Mouse (Mus musculus) skeletal muscle tissue, adult 2 months (tissue): Measurements from ENCODE around the gene Zfp239.
"Not testable (repeated sequence)": the region's sequence is repeated elsewhere in the genome, so short reads cannot be mapped to it uniquely, and the experiment has no call there.

Experiments
- DNase-seq: peaks from one replicate; pipeline ENCODE4 v3.0.0-alpha.2; 2012; ENCODE audit warnings: low read depth, low spot score

Gene Zfp239

DNA sequence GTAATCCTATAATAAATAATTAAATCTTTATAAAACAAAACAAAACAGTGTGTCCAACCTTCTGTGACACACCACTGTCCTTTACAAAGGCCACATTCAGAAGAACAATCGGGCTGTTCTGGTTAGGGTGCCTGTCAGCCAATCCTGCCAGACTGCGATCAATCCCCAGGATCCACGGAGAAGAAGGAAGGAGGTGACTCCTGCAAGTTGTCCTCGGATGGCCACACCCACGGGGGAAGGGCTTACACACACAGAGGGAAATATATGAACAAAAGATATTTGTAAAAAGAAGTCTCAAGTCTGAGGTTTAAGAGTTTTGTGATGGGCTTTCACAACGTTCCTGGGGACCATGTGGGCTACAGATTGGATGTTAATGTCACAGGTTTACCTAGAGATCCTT is at the start of gene Zfp239:
Gene Zfp239, plus strand, starts transcription at position 253 of the 400 bp plus-strand sequence.
- DNase-seq, result no peak

DNA sequence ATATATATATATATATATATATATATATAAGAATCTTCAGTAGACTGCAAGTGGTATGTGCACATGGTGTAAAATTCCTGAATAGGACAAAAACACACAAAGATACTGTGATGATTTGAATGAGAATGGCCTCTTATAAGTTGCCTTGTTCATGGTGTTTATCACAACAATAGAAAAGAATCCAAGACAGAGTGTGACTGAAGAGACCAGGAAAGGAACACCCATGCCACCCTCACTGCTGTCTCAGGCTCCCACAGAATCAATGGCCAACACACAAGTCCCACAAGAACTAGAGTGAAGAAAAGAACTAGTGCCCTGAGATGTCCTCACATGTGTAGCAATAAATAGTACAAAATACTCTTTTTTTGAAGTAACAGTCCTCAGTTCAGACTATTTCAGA is 47.2 kb upstream of the Zfp239 start:
- no peak for DNase-seq

DNA sequence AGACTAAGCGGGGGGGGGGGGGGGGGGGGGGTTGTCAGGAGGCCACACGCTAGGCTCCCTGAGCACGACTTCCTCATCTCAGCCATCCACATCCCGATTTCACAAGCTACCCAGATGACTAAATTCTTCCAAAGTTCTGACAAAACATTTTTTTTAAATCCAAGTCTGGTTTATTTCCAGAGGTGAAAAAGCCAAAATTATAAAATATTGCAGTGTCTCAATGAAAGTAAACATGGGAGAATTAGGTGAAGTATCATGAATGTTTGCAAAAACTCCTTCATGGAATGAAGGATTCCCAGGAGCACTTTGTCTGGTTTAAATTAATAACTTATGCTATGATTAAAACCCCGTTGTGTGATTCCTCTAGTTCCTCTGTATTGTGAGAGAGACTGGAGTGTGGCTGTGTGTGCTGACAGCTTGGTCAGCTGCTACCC is 44.8 kb upstream of the Zfp239 start:
- peak; percentile 37 for DNase-seq

GRCm38 (mm10) chr6:117820327-117820726 is 41.6 kb upstream of the Zfp239 start:
- DNase-seq, result no peak

DNA sequence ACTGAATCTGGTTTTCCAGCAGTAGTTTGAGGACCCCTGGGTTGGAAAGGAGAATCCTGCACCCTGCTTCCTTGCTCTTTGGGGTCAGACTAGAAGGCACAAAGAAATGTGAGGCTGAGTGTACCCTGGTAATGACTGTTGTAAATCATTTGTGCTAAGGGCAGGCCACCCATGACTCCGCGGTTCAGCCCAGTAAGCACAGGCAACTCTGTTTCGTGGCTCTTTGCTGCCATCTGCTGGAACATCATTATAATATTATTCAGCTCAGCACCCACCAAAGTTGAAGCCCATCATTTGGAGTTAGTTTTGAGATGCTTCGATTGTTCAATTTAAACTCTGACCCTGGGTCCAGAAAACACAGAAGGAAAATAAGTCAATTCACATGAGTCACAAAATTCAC is 36.5 kb upstream of the Zfp239 start:
- DNase-seq, result peak; percentile 62

DNA sequence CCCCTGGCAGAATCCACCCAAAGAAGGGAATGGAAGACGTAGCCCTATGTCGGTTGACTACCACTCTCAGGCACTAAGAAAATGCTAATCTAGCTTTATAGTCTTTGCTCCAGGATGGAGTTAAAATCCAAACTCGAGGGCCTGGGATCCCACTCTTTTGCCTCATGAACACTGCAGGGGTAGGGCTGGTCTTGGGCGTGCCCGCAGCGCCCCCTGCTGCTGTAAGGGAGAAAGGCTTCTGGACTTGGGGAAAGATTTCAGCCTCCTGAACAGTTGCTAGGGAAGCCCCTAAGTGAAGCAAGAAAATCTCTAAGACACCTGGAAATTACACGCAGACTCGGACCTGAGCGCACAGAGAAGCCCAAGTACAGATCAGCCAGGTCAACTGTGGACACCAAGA is 33.6 kb upstream of the Zfp239 start:
- DNase-seq, result peak; percentile 25

DNA sequence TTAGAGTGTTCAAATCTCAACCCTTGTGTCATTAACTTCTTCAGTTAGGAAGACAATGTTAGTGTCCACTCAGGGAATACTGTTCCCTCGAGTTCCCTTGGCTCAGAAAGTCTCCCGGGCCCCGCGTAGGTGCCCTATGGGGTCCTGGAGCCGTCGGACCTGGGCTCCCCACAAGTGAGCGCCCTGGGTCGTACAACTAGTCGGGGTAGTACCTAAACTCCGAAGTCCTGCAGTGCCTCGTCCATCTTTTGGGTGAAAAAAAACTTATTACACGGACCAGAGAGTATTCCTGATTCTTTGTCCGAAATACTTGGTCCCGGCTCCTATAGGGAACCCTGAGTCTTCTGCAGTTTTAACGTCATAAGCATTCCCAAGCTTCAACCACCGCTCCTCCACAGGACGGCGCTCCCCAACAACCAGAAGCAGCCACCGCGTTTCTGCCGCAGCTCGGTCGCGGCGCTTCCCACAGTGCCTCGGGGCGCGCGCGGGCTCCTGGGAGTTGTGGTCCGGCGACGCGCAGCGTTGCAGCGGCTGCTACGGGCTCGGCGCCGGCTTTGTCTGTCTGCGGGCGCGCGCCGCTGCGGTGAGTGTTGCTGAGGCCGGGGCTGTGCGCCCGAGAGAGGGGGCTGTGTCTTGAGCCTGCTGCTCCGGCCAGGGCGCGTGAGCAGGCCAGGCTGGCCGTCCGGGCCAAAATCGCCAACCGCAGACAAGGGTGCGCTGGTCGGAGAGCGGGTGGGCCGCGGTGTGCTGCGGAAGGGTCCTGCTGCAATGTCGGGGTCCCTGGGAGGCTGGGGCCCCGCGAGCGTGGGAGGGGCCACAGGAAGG is 21.0 kb upstream of the Zfp239 start, which contains the start of gene Zfp637:
Gene Zfp637, plus strand, starts transcription at position 495 of the 825 bp plus-strand sequence.
- DNase-seq, result peak; percentile 73

DNA sequence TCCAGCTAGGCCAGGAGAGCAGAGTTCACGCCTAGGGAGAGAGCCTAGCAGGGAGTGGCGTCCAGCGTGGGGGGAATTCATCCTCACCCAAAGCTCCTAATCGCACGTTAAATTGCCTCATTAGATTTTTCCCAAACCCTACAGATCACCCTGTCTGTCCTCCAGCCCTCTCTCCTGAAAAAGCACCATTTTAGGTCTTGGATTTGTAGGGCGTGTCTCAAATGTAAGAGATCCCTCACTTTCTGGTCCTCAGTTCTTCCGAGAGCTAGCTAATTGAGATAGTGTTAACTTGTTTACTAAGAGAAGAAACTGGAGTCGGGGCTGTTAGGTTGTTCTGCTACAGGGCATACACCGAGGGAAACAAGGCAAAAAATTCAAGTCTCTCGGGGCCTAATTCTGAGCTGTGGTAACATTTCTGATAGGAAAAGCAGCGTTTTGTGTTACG is 20.4 kb upstream of the Zfp239 start:
- DNase-seq, result no peak

GRCm38 (mm10) chr6:117844597-117844996 is 17.3 kb upstream of the Zfp239 start:
- DNase-seq, result no peak

DNA sequence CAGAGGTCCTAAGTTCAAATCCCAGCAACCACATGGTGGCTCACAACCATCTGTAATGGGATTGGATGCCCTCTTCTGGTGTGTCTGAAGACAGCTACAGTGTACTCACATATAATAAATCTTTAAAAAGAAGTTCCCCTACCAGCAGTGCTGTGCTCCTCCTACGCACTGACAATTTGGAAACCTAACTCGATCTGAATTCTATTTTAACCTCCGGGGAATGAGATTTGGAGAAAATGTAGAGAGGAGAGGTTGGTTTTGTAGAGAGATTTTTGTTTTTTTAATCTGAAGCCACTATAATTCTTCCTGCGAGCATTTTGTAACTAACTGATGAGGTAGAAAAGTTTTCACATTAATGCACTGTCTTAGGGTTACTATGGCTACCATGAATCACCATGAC is 15.2 kb upstream of the Zfp239 start:
- not testable (repeated sequence) for DNase-seq

- DNase-seq, result no peak
Measured at GRCm38 (mm10) chr6:117847772-117848171, 14.1 kb upstream of the Zfp239 start.

- DNase-seq, result no peak
Measured at GRCm38 (mm10) chr6:117848577-117848976, 13.3 kb upstream of the Zfp239 start.

- no peak for DNase-seq
Measured at GRCm38 (mm10) chr6:117851747-117852146, 10.2 kb upstream of the Zfp239 start.

GRCm38 (mm10) chr6:117857990-117858389 is 3.9 kb upstream of the Zfp239 start:
- DNase-seq, result no peak

DNA sequence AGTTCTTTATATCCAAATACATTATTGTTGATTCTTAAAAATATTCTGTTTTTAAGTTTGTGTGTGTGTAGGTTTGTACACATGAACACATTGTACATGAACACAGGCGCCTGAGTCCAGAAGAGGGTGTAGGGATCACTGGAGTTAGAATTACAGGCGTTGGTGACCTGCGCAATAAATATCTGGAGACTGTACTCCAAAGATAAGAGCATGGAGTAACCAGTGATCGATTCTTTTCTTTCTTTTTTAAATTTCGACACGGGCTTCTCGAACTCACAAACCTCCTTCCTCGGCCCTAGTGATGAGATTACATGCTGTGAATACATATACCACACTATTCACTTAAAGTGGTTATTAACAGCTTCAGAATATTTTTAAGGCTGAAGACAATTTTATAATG is 565 bp downstream of the Zfp239 start:
- DNase-seq, result no peak

GRCm38 (mm10) chr6:117862899-117863620 is 1.2 kb downstream of the Zfp239 start:
- peak; percentile 32 for DNase-seq

- no peak for DNase-seq
Measured at GRCm38 (mm10) chr6:117863751-117864150, 1.9 kb downstream of the Zfp239 start.

DNA sequence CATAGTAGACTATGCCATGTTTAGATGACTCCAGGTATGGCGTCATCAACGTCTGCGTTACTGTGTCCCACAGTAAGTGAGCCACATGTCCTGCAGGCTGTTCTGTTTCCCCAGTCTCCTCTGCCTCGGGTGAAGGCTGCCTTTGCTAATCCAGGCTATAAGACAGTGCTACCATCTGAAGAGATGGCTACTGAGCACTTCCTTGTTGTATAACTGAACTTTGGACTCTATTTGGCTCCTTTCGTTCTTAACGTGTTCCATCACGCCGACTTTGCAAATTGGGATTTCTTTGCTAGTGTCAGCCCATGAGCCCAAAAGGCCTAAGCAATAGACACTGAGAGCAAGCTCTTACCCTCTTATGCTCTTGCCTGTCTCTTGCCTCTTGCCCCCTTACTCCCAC is 6.3 kb downstream of the Zfp239 start:
- no peak for DNase-seq

DNA sequence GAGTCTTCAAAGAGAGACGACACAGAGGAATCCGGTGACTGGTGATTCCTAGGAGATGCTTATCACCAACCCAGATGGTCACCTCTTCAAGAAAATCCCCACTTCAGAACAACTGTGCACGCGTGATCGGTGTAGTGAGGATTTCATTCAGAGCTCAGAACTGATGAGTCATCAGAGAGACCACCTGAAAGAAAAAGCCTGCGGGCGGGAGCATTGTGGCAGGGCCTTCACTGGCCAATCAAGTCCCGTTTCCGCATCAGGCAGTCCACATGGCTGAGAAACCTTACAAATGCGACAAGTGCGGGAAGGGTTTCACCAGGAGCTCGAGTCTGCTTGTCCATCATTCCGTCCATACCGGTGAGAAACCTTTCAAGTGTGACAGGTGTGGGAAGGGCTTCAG is 9.1 kb downstream of the Zfp239 start:
- DNase-seq, result no peak

DNA sequence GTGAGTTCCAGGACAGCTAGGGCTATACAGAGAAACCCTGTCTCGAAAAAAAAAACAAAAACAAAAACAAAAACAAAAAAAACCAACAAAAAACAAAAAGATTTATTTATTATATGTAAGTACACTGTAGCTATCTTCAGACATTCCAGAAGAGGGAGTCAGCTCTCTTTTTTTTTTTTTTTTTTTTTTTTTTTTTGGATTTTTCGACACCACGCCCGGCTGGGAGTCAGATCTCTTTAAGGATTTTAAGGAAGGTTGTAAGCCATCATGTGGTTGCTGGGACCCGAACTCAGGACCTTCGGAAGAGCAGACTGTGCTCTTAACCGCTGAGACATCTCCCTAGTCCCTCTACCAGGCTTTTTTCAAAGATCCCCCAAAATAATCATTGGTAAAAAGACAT is 11.6 kb downstream of the Zfp239 start:
- not testable (repeated sequence) for DNase-seq

- no peak for DNase-seq
Measured at GRCm38 (mm10) chr6:117874621-117875281, 12.9 kb downstream of the Zfp239 start.
